Mouse (Mus musculus) thymus, postnatal 25 days (tissue): ENCODE measurements around the gene A130010J15Rik.

Source experiments
- DNase-seq: peaks from one replicate; pipeline ENCODE4 v3.0.0; 2022

The A130010J15Rik gene

DNA sequence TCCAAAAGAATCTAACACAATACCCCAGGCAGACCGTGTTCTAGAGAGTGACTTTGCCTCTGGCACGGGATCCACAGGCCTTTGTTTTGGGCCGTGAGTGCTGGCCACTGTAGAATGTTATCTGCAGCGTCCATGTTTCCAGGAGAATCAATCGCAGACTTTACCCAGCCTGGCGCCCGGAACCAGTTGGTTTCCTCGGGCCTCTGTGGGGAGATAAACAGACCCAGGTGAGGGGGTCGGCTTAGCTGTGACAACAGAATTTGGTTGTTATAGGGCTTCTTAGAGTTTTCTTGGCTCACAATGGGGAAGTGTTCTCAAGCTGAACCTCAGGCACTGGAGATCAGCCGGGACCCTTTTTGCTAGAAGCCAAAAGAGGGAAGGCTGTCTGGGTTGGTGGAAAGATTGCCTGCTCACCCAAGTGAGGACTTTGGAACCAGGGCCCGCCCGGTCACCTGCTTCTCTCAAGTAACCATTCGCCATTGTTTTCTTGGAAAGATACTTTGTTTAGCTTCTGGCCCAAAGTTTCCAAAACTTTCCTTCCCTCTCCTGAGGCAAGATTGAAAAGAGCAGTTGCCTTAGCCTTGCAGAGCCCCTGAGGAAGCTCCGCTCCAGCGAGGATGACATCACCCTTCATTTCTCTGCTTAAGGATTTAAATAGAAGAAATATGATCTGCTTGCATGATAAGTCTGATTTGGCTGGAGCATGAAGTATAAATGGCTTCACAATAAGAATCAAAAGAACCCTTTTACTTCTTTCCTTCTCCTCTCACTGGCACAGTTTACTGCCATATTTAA, 11.3 kb upstream of the A130010J15Rik start:
- no peak for DNase-seq

DNA sequence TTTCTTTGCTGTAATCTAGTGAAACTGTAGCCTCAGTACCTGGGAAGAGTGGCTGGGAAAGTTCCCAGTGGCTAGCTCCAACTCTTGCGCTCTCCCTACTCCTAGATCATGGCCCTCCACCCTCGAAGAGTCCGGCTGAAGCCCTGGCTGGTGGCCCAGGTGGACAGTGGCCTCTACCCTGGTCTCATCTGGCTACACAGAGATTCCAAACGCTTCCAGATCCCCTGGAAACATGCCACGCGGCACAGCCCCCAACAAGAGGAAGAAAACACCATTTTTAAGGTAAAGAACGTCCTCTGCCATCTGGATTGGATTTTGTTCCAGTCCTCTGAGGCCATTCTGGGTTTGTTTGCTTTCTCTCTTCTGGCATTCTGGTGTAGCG, 10.7 kb upstream of the A130010J15Rik start:
- no peak for DNase-seq

DNA sequence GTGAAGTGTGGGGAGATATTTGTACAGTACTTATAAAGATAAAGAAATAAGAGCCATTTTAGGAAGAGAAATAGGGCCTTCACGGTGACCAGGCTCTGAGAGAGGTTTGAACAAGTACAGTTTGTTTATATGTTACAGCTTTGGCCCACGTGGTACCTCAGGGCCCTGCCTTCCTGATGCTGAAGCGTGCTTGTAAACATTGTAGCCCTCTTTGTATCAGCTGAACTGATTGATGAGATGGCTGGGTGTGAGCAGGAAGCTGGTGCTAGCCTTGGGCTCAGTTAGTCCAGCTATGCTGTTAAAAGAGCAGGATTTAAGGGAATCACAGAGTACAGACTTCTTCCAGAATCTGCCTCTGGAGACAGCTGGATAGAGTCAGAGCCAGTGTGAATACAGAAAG, 8.7 kb upstream of the A130010J15Rik start:
- DNase-seq, result no peak

DNA sequence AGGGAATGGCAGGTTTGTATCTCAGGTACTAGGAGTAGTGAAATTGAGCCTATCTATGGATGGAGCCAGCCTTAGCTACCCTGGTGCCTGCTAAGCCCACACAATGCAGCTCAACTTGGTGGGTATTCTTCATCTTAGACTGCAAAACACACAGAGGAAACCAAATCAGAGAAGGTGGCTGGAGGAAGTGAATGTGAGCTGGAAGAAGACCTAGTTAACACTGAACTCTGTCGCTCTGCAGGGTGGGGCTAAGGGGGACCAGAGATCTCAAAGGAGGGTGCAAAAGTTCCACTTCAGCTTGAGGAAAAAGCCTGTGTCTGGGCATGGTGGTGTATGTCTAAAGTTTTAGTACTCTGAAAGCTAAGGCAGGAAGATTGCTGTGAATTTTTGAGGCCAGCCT, 8.2 kb upstream of the A130010J15Rik start:
- peak; percentile 66 for DNase-seq

DNA sequence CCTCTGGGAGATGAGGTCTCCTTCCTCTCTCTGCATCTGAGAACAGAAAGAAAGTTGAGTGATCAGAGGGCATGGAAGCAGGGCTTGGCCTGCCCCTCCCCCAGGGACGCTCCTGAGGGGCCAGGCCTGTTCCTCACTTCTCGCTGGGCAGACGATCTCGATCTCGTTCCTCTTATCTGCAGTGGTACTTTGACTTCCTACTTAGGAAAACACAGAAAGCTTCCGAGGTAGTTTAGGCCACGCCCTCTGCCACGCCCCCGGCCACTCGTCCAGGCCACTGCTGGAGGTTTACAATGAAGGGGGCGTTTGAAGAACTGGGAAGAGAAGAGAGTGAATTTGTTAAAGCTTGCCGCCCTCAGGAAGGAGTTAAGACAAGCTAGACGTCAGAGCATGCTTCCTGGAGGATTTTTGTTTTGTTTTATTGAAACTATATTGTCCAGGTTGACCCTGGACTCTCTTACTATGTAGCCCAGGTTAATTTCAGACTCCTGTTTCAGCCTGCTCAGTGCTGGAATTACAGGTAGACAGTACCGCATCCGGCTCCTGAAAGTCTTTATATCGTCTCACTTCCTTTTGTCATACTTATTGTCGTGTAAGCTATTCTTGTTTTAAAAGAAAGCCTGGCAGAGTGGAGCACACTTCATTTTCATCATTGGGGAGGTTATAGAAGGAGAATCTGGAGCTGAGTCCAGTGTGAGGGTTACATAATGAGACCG, 7.4 kb upstream of the A130010J15Rik start:
- DNase-seq, result peak; percentile 71

DNA sequence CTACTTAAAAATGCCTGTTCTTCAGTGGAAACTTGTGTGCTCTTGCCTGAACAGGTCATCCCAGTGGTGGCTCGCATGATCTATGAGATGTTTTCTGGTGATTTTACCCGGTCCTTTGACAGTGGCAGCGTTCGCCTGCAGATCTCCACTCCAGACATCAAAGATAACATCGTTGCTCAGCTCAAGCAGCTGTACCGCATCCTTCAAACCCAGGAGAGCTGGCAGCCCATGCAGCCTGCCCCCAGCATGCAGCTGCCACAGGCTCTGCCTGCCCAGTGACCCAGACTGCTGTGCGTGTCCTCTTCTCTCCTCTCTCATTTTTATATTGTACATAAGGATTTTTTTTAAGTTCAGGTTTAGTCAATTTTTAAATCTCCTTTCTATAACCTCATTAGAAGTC, 1.4 kb downstream of the A130010J15Rik start:
- peak; percentile 65 for DNase-seq

DNA sequence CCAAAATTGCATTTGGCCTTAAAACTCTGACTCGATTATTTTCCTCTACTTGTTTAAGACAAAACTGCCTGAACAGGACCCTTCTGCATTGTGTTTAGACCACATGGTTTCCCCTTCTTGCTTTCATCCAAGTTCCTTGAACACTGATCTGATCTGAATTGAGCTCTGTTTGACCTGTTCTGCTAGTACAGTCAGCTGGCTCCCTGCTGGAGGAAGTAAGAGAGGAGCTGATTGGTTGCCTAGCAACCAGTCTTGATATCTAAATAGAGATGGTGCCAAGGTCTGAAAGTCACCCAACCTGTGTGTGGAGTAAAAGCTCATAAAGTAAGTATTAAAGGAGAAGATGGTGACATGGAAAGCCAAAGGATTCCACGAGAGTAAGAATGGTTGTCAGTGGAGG, 2.0 kb downstream of the A130010J15Rik start:
- no peak for DNase-seq

- DNase-seq, result peak; percentile 98
Observed at GRCm38 (mm10) chr1:193172991-193173809, 5.4 kb downstream of the A130010J15Rik start.

DNA sequence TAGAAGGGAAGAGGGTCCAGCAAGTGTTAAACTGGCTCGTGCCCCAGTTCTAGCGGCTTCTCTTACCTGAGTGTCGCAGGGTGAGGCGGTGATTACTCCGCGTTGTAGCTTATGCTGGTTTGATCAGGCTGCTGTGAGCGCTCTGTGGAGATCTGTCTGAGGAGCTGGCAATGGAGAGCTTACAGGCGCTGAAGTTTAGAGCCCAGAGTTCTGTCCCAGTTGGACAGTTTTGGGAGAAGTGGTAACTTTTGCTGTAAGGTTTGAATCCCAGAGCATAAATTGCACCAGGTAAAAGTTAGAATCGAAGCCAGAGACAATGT, 5.9 kb downstream of the A130010J15Rik start:
- DNase-seq, result no peak

DNA sequence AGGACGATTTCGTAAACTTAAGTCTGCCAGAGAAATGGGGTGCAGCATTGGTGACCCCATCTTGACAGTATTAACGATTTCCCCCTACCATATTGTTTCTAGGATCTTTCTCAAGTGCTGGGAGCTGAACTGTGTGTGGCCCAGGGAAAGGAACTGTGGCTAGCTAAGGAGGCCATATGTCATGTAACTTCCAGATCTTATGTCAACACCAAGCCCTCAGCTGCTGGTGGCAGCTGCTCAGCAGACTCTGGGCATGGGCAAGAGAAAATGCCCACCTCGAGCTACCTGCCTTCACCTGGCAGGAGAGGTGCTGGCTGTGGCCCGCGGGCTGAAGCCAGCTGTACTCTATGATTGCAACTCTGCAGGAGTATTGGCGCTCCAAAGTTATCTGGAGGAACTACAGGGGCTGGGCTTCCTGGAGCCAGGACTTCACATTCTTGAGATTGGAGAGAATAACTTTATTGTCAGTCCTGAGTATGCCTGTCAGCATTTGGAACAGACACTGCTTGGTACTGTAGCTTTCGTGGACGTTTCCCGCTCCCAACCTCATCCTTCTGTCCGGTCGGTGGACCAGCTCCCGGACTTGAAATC, 6.4 kb downstream of the A130010J15Rik start:
- no peak for DNase-seq

- DNase-seq, result no peak
Observed at GRCm38 (mm10) chr1:193181104-193181503, 13.3 kb downstream of the A130010J15Rik start.

- DNase-seq, result no peak
Observed at GRCm38 (mm10) chr1:193188257-193188656, 20.4 kb downstream of the A130010J15Rik start.

DNA sequence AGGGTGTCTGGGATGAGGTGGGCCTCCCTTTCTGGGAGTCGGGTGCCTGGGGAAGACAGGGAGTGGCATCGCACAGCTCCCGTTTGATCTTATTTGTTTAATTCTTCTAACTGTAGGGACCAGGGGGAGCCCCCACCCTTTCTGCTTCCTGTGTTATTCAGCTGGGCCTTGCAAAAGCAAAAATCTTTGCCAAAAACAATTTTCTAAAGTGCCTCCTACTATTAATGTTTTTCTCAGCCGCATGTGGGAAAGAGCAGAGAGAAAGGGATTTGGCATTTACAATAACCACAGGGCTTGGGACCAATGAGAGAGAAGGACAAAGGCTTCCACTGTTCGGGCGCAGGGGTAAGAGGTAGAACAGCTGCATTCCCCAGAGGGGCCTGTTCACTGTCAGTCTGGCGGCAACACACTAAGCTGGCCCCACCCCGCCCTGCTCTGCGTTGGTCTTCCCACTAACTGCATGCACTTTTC, 21.3 kb downstream of the A130010J15Rik start:
- peak; percentile 71 for DNase-seq

DNA sequence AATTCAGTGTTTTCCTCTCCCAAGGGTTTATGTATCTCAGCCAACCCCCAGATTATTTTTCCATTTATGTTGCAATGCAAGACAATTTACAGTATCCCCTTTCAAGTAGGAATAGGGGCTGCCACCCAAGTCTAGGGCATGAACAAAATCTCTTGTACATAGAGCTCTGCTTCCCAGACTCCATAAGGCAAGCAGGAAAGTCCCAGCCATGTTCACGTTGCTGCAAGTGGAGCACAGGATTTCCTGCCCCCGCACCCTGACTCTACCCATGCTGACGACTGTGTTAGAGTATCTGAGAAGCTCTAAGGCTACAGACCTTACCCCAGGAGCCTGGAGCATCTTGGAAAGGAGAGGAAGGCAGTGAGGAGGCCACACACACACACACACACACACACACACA, 21.9 kb downstream of the A130010J15Rik start:
- no peak for DNase-seq

- DNase-seq, result no peak
Observed at GRCm38 (mm10) chr1:193191675-193192283, 23.9 kb downstream of the A130010J15Rik start.

GRCm38 (mm10) chr1:193194416-193195140, 26.7 kb downstream of the A130010J15Rik start:
- DNase-seq, result no peak

DNA sequence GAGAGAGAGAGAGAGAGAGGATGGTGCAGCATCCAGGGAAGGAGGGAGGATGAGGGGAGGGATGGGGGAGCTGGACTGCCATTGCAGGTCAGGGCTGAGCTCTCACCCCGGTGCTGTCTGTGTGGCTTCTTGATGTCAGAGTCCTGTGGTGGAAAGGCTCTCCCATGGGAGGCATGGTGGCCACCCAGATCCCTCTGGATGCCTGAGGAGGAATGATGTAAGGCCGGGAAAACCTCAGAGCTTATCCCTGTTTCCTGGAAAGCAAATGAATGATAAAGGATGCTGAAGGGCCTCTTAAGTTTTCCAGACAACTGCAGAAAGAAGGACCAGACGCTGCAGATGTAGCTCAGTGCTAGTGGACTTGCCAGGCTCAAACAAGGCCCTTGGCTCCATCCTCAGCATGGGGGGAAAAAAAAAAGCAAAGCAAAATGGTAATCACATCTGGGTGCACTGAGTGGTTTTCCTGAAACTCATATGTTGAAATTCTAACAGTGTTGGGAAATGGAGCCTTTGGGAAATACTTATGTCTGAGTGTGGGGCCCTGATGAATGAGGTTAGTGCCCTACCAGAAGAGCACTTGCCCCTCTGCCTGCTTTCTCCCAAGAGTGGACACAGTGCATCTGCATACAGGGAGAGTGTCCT, 27.4 kb downstream of the A130010J15Rik start:
- DNase-seq, result no peak

DNA sequence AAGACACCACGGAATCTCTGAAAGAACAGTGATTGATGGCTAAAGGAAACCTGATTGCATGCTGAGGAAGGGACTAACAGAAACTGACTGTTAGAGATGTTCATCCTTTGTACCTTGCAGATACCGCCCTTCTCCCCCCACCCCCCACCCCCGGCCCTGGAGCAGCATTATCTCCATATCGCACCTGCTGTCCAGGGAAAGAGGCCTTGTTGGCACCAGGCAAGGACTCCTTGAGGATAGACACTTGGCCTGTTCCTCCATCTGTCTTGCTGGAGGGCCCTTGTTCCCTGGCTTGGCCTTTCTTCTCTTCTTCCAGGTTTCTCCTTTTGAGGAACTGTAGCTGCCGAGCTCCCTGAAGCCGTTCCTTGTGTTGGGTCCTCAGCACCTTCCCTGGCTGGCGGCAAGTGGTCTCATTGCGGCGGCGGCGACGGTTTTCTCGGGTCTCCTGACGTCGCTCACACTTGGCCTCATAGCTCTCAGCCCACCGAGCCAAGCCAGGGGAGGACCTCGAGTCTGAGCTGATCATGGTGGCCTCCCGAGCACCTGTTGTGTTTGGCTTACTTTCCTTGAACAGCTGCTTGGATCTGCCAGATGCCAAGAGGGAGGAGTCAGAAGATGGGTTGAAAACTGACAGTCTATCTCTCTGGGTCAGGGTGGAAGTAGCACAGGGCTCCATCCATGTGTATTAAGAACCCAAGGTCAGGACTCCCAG, 29.8 kb downstream of the A130010J15Rik start:
- no peak for DNase-seq

DNA sequence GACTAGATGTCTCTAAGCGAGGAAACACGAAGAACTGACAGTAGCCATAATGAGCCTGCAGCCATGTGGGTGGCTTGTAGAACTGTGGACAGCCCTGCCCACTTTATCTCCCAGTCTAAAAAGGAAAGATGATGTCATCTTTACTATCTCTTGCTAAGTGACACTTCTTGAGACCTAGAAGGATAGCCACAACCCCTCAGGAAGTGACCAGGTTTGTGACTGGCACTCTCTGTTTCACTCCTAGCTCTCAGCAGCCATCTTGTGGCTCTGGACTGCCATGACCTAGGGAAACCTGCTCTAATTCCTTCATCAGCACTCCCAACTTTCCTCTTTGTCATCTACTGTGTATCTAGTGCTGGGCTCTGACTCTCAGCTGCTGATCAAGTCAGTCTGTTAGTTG, 30.5 kb downstream of the A130010J15Rik start:
- DNase-seq, result no peak

DNA sequence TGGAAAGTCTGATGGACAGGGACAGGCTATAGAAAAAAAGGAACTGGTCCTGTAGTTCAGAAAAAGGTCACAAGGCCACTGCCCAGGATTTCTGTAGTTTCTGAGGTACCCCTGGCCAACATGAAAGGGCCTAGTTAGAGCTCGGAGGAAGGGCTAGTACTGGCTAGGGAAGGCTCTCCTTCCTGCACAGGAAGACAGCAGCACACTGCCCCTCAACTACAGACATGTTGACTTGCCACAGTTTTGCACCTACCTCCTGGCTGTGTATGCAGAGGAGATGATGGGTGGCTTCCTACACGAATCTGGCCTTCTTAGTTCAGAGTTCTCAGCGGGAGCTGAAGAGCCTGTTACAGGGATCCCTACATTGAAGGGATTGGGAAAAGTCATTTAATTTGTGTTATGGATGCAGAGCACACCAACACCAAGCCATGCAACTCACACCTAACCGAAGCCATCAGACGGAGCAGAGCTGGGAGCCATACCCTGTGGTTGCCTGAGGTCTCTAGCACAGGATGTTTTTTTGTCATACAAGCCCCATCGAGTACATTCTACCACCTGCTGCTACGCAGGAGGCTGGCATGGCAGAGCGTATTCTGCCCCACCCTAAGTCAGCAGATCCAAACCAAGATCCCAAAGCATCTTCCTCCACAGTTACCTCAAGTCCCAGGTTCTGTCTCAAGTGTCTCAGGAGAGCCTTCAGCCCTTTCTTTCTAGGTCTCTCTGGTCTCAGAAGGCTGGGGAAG, 33.0 kb downstream of the A130010J15Rik start:
- DNase-seq, result peak; percentile 74
